Mouse (Mus musculus): ENCODE measurements at regions not wholly inside any gene's neighbourhood (a gene's known extent, or its start where the extent isn't known, plus 50 kb on each side); places are given as distances from the start of the nearest gene placed in this dataset.

DNA sequence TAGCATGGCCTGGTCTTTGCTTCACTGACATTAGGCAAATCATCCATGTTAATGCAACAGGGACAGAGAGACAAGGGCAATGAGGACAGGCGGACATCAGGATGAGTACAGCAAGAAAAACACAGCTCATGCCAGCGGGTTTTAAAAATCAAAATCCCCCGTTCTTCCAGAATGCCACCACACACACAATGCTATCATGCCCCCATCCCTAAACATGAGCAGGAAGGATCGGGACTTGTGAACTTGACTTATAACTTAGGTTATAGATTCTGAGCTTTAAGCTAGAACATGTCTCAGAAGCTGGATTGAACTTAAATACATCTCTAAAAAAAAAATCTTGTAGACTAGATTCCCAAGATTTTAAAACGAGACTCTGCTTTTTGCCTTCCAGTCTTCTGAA lies 564.8 kb downstream of the Tox3 start:
- Histone ChIP-seq H3K27ac (replicated peaks; ENCODE audit: insufficient read depth, low read depth, low read length) (no peak overlapping the region), H3K4me1 (ENCODE audit: control insufficient read depth, insufficient read depth, low read length) (no peaks in the 10 kb centered on the region; the same call in 1 of the 2 replicates), H3K79me2 (ENCODE audit: control insufficient read depth, insufficient read depth, low read length) (no peaks in the 10 kb centered on the region), H3K9ac (ENCODE audit: low read depth, low read length) (no peak overlapping the region), H3K4me3 (ENCODE audit: insufficient read depth, low read depth, low read length) (no peak overlapping the region), H3K36me3 (ENCODE audit: control insufficient read depth, insufficient read depth, low read length) (no peaks in the 10 kb centered on the region), H3K27me3 (ENCODE audit: control insufficient read depth, insufficient read depth, low read length) (no peaks in the 10 kb centered on the region)
- DNase-seq (ENCODE audit: extremely low read depth, low read depth, low spot score): no peak
- TF ChIP-seq CTCF (IDR thresholded peaks at IDR 0.05; ENCODE audit: low read depth, low read length) (no peak), POLR2A (IDR thresholded peaks at IDR 0.05; ENCODE audit: extremely low read depth, insufficient read depth, low read length) (no peak)
- 71% methylated on average over 5 of the region's 5 CpGs for WGBS

DNA sequence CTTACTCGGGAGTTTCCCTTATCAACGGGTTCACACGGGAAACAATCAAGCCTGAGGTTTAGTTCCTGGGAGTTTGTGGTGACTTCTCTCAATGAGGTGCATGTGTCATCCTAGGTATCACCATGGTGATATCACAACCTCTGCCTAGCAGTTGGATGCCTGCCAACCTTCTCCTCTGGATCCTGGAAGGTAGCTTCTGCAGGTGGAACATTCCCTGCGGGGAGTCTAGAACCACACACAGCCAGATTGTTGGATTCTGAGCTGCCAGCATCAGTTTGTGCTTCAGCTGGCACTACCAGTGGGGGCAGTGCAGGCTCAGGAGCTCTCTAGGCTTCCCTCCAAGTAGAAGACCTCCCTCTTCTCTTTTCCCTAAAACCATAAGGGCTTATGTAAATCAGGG lies 581.8 kb downstream of the Tox3 start:
- no peak for TF ChIP-seq POLR2A (IDR thresholded peaks at IDR 0.05; ENCODE audit: extremely low read depth, insufficient read depth, low read length)
- no peak for TF ChIP-seq CTCF (IDR thresholded peaks at IDR 0.05; ENCODE audit: low read depth, low read length)
- Histone ChIP-seq H3K79me2 (ENCODE audit: control insufficient read depth, insufficient read depth, low read length) (no peaks in the 10 kb centered on the region), H3K36me3 (ENCODE audit: control insufficient read depth, insufficient read depth, low read length) (no peaks in the 10 kb centered on the region), H3K4me3 (ENCODE audit: insufficient read depth, low read depth, low read length) (no peak overlapping the region), H3K9ac (ENCODE audit: low read depth, low read length) (no peak overlapping the region), H3K27ac (replicated peaks; ENCODE audit: insufficient read depth, low read depth, low read length) (no peak overlapping the region), H3K4me1 (ENCODE audit: control insufficient read depth, insufficient read depth, low read length) (no peaks in the 10 kb centered on the region), H3K27me3 (ENCODE audit: control insufficient read depth, insufficient read depth, low read length) (no peaks in the 10 kb centered on the region)
- WGBS: 38% methylated on average over 4 of the region's 4 CpGs
- DNase-seq (ENCODE audit: extremely low read depth, low read depth, low spot score): no peak

DNA sequence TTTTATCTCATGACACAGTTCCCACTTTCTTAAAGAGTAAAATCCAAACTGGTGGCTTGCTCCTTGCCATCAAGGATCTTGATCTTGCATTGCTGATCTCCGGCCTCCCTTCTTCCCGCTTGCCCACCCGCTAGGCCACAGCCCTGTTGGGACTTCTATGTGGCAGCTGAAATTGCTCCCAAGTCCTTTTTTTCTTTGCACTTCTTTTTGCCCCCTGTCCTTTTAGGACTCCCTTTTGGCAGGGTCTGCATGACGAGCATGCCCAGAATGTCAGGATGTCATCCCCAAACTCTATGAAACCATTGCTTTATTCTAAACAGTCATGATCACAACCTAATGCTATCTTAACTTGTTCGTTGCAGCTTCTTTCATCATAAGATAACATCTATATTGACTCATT lies 588.6 kb downstream of the Tox3 start:
- H3K4me3 ChIP-seq (ENCODE audit: insufficient read depth, low read depth, low read length): no peak overlapping the region
- WGBS: 78% methylated on average over 5 of the region's 5 CpGs
- no peak overlapping the region for H3K27ac ChIP-seq (replicated peaks; ENCODE audit: insufficient read depth, low read depth, low read length)
- no peaks in the 10 kb centered on the region for H3K36me3 ChIP-seq (ENCODE audit: control insufficient read depth, insufficient read depth, low read length)
- DNase-seq (ENCODE audit: extremely low read depth, low read depth, low spot score): no peak
- H3K4me1 ChIP-seq (ENCODE audit: control insufficient read depth, insufficient read depth, low read length): no peaks in the 10 kb centered on the region
- H3K9ac ChIP-seq (ENCODE audit: low read depth, low read length): no peak overlapping the region
- no peaks in the 10 kb centered on the region for H3K79me2 ChIP-seq (ENCODE audit: control insufficient read depth, insufficient read depth, low read length)
- TF ChIP-seq CTCF (IDR thresholded peaks at IDR 0.05; ENCODE audit: low read depth, low read length) (no peak), POLR2A (IDR thresholded peaks at IDR 0.05; ENCODE audit: extremely low read depth, insufficient read depth, low read length) (no peak)
- no peaks in the 10 kb centered on the region for H3K27me3 ChIP-seq (ENCODE audit: control insufficient read depth, insufficient read depth, low read length)

DNA sequence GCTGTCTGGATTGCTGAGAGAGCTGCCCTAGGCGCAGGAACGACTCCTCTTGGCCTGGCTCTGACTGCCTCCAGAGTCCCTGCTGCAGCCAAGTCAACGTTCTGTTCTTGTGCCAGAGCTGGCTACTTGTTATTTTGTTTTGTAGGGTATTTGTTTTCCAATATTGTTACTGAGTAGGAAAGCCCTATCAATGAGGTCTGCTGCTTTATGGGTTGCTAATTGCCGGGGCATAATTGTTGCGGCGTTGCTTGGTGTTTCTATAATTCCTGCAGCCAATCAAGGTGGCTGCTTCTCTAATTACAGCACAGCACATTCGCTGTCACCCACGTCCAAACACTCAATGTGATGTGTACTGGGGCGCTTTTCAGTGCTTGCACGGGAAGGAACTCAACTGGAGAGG lies 589.4 kb downstream of the Tox3 start:
- Histone ChIP-seq H3K4me1 (ENCODE audit: control insufficient read depth, insufficient read depth, low read length) (no peaks in the 10 kb centered on the region), H3K27ac (replicated peaks; ENCODE audit: insufficient read depth, low read depth, low read length) (no peak overlapping the region), H3K4me3 (ENCODE audit: insufficient read depth, low read depth, low read length) (no peak overlapping the region), H3K27me3 (ENCODE audit: control insufficient read depth, insufficient read depth, low read length) (no peaks in the 10 kb centered on the region), H3K36me3 (ENCODE audit: control insufficient read depth, insufficient read depth, low read length) (no peaks in the 10 kb centered on the region), H3K79me2 (ENCODE audit: control insufficient read depth, insufficient read depth, low read length) (no peaks in the 10 kb centered on the region), H3K9ac (ENCODE audit: low read depth, low read length) (no peak overlapping the region)
- WGBS: 79% methylated on average over 10 of the region's 10 CpGs
- no peak for DNase-seq (ENCODE audit: extremely low read depth, low read depth, low spot score)
- no peak for TF ChIP-seq CTCF (IDR thresholded peaks at IDR 0.05; ENCODE audit: low read depth, low read length)
- no peak for TF ChIP-seq POLR2A (IDR thresholded peaks at IDR 0.05; ENCODE audit: extremely low read depth, insufficient read depth, low read length)

DNA sequence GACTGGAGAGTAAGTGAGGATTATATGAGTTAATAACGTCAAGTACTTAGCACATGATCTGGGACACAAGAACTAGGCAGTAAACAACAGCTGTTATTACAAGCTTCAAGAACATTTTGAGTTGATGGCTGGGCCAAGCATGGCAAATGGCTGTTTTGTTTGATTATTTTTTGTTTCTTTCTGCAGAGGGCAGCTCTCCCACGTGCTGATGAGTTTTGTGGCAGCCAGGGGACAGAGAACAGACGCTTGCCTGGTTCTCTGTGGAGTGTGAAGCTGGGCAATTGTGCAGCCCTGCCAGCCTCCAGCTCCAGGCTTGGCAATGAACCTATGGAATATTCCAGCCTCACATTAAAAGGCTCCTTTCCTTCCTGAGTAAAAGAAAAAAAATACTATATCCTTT lies 592.2 kb downstream of the Tox3 start:
- Histone ChIP-seq H3K27ac (replicated peaks; ENCODE audit: insufficient read depth, low read depth, low read length) (no peak overlapping the region), H3K27me3 (ENCODE audit: control insufficient read depth, insufficient read depth, low read length) (no peaks in the 10 kb centered on the region), H3K4me3 (ENCODE audit: insufficient read depth, low read depth, low read length) (no peak overlapping the region), H3K4me1 (ENCODE audit: control insufficient read depth, insufficient read depth, low read length) (no peaks in the 10 kb centered on the region), H3K79me2 (ENCODE audit: control insufficient read depth, insufficient read depth, low read length) (no peaks in the 10 kb centered on the region), H3K36me3 (ENCODE audit: control insufficient read depth, insufficient read depth, low read length) (no peaks in the 10 kb centered on the region), H3K9ac (ENCODE audit: low read depth, low read length) (no peak overlapping the region)
- WGBS: 57% methylated on average over 3 of the region's 3 CpGs
- DNase-seq (ENCODE audit: extremely low read depth, low read depth, low spot score): no peak
- TF ChIP-seq CTCF (IDR thresholded peaks at IDR 0.05; ENCODE audit: low read depth, low read length) (no peak), POLR2A (IDR thresholded peaks at IDR 0.05; ENCODE audit: extremely low read depth, insufficient read depth, low read length) (no peak)

- TF ChIP-seq CTCF (IDR thresholded peaks at IDR 0.05; ENCODE audit: low read depth, low read length) (no peak), POLR2A (IDR thresholded peaks at IDR 0.05; ENCODE audit: extremely low read depth, insufficient read depth, low read length) (no peak)
- H3K4me3 ChIP-seq (ENCODE audit: insufficient read depth, low read depth, low read length): no peak overlapping the region
- H3K79me2 ChIP-seq (ENCODE audit: control insufficient read depth, insufficient read depth, low read length): no peaks in the 10 kb centered on the region
- no peak overlapping the region for H3K9ac ChIP-seq (ENCODE audit: low read depth, low read length)
- WGBS: 78% methylated on average over 3 of the region's 3 CpGs
- no peak overlapping the region for H3K27ac ChIP-seq (replicated peaks; ENCODE audit: insufficient read depth, low read depth, low read length)
- no peak for DNase-seq (ENCODE audit: extremely low read depth, low read depth, low spot score)
- H3K36me3 ChIP-seq (ENCODE audit: control insufficient read depth, insufficient read depth, low read length): no peaks in the 10 kb centered on the region
- no peaks in the 10 kb centered on the region for H3K4me1 ChIP-seq (ENCODE audit: control insufficient read depth, insufficient read depth, low read length)
- no peaks in the 10 kb centered on the region for H3K27me3 ChIP-seq (ENCODE audit: control insufficient read depth, insufficient read depth, low read length)
These were observed 596.9 kb downstream of the Tox3 start for GRCm38 (mm10) chr8:89751201-89751600.
